Mouse (Mus musculus): ENCODE data around the gene Ptprt.

Gene Ptprt

GRCm38 (mm10) chr2:162411014-162411413 lies 249.9 kb downstream of the Ptprt start:
- no peak for DNase-seq (ENCODE audit: low read depth)

- no peak for DNase-seq (ENCODE audit: low read depth)
Measured at GRCm38 (mm10) chr2:162409245-162409644, 251.7 kb downstream of the Ptprt start.

DNA sequence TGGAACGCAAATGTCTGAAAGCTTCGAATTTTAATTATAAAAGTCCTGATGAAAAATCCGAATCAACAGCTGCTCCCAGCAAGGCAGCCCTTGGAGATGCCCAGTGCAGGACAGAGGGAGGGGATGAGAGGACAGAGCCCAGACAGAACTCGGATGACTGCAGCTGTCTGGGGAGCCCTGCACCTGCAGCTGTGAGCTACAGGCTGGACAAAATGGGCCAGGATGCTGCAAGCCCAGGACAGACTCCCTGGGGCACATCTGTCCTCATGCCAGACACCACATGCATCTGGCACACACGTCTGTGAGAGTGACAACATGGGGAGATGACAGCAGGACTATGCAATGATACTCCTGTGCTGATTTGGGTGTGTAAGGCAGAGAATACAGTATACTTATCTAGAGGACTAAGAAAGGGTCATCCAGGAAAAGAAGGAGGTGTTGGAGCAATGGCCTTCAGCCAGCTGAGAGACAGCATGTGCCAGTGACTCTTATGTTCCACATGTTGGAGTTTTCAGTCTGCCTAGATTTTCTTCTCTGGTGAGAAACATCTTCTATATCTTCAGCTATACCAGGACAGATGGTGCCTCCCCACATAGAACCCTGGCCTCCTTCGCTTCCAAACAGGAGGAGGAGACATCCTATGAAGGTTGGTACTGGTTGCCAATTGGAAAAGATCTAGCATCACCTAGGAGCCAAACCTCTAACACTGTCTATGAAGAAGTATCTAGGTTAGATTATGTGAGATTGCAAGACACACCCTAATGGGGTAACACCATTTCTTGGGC lies 259.4 kb downstream of the Ptprt start:
- DNase-seq (ENCODE audit: low read depth): no peak

DNA sequence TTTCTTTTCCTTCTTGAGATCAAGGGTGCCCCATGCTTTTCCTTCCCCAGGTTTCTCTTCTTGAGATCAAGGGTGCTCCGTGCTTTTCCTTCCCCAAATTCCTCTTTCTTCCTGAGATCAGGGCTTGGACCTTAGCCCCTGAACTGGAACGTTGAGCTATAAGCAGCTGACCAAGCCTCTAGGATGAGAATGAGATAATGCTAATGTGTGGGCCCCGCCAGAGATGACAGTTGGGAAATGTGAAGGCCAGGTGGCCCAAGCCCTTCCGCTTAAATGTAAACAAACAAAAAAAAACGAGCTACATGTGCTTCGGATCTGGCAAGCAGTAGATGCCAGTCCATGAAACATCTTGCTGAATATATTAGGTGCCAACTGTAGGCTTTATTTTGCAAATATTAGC lies 266.3 kb downstream of the Ptprt start:
- DNase-seq (ENCODE audit: low read depth): no peak

GRCm38 (mm10) chr2:162391834-162392233 lies 269.1 kb downstream of the Ptprt start:
- DNase-seq (ENCODE audit: low read depth): no peak

- no peak for DNase-seq (ENCODE audit: low read depth)
Measured at GRCm38 (mm10) chr2:162377309-162377708, 283.6 kb downstream of the Ptprt start.

GRCm38 (mm10) chr2:162349047-162349446 lies 311.9 kb downstream of the Ptprt start:
- no peak for DNase-seq (ENCODE audit: low read depth)

DNA sequence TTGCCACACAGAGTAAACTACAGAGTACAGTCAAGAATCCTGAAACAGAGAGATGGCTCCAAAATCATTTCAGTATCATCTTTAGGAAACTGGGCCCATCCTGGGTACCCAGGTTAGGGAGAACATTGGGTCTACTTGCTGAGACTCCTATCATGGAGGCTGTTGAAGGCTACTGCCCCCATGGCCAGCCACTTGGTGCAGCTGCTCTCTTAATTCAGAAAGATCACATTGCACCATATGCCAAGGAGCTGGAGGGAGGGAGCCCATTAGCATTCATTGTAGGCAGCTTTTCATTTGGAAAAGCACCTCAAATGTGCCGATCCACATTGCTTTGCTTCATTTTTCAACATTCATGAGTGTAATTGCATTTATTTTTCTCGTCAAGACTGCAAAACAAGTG lies 319.1 kb downstream of the Ptprt start:
- no peak for DNase-seq (ENCODE audit: low read depth)

GRCm38 (mm10) chr2:162340231-162340630 lies 320.7 kb downstream of the Ptprt start:
- DNase-seq (ENCODE audit: low read depth): no peak

- DNase-seq (ENCODE audit: low read depth): no peak
Measured at GRCm38 (mm10) chr2:162332066-162332683, 328.8 kb downstream of the Ptprt start.

GRCm38 (mm10) chr2:162329430-162329829 lies 331.5 kb downstream of the Ptprt start:
- DNase-seq (ENCODE audit: low read depth): no peak

GRCm38 (mm10) chr2:162322411-162322810 lies 338.5 kb downstream of the Ptprt start:
- no peak for DNase-seq (ENCODE audit: low read depth)

GRCm38 (mm10) chr2:162307996-162308395 lies 353.0 kb downstream of the Ptprt start:
- no peak for DNase-seq (ENCODE audit: low read depth)

- no peak for DNase-seq (ENCODE audit: low read depth)
Measured at GRCm38 (mm10) chr2:162294070-162294469, 366.9 kb downstream of the Ptprt start.

DNA sequence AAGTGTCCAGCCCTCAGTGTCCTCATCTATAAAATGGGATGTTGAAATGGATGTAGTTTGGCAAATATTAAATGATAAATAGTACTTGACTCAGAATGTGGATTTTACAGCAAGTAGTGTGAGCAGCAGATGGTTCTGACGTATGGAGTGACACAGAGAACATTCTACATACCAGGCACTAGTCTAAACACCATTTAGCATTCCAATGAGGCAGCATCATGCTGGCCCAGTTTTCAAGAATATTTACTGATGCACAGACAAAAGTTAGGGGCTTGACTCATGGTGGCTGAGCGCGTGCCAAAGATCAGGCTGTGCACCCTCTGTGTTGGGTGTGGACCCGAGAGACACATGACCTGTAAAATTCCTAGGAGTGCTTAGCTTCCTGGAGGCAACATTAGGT lies 378.3 kb downstream of the Ptprt start:
- no peak for DNase-seq (ENCODE audit: low read depth)

- no peak for DNase-seq (ENCODE audit: low read depth)
Measured at GRCm38 (mm10) chr2:162282121-162282520, 378.8 kb downstream of the Ptprt start.

- DNase-seq (ENCODE audit: low read depth): no peak
Measured at GRCm38 (mm10) chr2:162273826-162274225, 387.1 kb downstream of the Ptprt start.

GRCm38 (mm10) chr2:162251272-162251671 lies 409.7 kb downstream of the Ptprt start:
- no peak for DNase-seq (ENCODE audit: low read depth)

GRCm38 (mm10) chr2:162248296-162248695 lies 412.7 kb downstream of the Ptprt start:
- no peak for DNase-seq (ENCODE audit: low read depth)

GRCm38 (mm10) chr2:162222476-162222875 lies 438.5 kb downstream of the Ptprt start:
- no peak for DNase-seq (ENCODE audit: low read depth)

DNA sequence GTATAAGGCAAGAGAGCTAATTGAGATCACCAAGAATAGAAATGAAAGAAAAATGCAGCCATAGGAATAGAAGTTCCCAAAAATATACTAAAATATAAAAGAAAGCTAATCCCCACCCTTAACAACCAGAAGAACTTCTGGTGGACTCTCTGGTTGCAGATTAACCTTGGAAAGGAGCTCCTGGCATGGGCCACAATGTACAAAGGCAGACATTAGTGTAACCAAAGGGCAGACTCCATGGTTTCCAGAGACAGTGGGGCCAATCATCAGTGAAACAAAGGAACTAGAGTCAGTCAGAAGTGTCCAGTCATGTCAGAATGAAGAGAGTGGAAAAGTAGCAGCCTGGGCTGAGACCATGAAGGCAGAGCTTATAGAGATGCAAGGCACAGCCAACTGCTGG lies 440.4 kb downstream of the Ptprt start:
- DNase-seq (ENCODE audit: low read depth): no peak

DNA sequence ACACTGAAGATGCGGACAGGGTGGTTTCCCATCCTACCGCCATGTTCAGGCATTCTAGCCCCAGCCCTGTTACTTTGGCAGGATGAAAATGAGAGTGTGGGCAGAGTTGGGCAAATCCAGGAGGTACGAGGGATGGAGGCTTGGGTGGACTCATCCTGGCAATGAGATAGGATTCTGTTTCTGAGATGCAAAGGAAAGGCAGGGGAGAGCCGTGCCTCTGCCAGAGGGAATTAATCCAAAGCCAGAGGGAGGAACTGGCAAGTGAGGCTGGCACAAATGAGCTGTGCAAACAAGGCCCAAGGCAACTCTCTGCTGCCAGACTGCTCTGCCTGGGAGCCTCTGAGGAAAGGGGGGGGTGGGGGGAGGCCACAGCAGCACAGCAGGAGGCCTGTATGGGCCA lies 441.4 kb downstream of the Ptprt start:
- no peak for DNase-seq (ENCODE audit: low read depth)

DNA sequence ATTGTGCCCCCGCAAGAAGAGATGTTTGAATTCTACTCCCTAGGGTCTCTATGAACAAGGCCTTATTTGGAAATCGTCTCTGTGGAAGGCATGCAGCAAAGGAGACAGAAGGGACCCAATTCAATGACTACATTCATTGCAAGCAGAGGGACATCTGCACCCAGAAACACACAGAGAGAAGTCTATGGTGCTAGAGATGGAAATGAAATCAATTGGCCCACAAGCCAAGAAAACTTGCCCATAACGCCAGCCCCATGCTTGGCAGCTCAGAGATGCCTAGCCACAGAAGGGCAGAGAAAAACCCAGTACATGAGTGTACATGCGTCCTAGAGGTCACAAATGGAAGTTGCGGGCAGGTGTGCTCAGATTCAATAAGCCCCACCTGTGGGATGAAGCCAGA lies 443.1 kb downstream of the Ptprt start:
- DNase-seq (ENCODE audit: low read depth): no peak

- no peak for DNase-seq (ENCODE audit: low read depth)
Measured at GRCm38 (mm10) chr2:162212397-162212796, 448.6 kb downstream of the Ptprt start.

Data from induced T-regulatory cell, adult 2 months (primary cell).